Mouse (Mus musculus) B cell, adult 67 days (primary cell): Measurements from ENCODE around the gene Fam49a. TPM values are rescaled to one million over a fixed set of nuclear protein-coding genes. Genes with fewer than 3 reads are reported as not detected.

Experiments used
- total RNA-seq, 2 experiments: library from RNA; stranded (reverse); gene quantifications; 4 replicates each; pipeline ENCODE4 v1.2.4; 2023

Fam49a gene
- 10 to 100 TPM; 51.5 to 53.1 TPM for total RNA-seq

GRCm38 (mm10) chr12:12261987-12262971, at the start of gene Fam49a:
Gene Fam49a, plus strand, starts transcription at chr12:12262139.

